Mouse (Mus musculus) CD8-positive naive resting alpha-beta T cell, adult 2 months (primary cell): ENCODE results near the gene Cstb.
"Not testable (repeated sequence)": the region's sequence is repeated elsewhere in the genome, so short reads cannot be mapped to it uniquely, and the experiment has no call there.

Experiments
- DNase-seq, 2 experiments: peaks; one replicate each; pipeline ENCODE4 v3.0.0; 2022; ENCODE audit warnings: low read depth in 2 of 2, low spot score in 2 of 2

Gene Cstb

DNA sequence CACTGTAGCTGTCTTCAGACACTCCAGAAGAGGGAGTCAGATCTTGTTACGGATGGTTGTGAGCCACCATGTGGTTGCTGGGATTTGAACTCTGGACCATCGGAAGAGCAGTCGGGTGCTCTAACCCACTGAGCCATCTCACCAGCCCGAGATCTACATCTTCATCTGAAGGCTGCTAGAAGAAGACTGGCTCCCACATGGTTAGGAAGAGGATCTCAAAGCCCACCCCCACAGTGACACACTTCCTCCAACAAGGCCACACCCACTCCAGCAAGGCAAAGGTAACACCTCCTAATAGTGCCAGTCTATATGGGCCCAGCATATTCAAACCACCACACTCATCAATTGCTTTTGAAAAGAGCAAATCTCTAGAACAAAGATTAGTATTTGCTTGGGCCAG lies 10.5 kb upstream of the Cstb start:
- not testable (repeated sequence) for DNase-seq

DNA sequence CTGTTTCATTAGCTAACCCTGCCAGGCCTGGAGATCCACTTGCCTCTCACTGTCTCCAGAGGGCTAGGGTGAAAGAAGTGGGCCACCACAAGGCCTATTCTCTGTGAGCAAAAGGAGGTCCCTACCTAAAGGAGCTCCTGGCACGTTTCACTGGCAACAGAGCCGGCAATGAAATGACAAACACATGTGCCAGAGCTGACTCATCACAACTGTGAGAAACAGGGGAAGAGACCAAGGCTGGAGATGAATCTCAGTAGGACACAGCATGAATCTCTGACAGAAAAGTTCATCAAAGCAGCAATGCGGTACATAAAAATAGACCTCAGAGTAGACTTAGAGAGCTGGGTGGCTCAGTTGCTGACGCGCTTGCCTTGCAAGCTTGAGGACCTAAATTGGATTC lies 7.6 kb upstream of the Cstb start:
- no peak for DNase-seq

DNA sequence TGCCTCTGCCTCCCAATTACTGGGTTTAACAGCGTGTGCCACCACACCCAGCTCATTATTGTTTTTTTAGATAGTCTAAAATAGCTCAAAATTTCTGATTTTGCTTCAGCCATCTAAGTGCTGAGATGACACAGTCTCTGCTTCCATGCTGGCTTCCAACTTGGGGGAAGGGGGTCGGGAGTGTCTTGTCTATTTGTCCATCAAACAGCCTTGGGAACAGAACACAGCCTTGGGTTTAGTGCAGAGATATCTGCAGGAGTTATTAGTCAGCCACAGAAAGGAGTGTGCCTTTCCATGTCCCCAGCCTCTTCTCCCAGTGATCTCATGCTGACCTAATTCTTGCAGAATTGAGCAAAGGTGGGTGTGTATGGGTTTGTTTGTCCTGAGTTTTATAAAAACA lies 6.7 kb upstream of the Cstb start:
- no peak for DNase-seq

DNA sequence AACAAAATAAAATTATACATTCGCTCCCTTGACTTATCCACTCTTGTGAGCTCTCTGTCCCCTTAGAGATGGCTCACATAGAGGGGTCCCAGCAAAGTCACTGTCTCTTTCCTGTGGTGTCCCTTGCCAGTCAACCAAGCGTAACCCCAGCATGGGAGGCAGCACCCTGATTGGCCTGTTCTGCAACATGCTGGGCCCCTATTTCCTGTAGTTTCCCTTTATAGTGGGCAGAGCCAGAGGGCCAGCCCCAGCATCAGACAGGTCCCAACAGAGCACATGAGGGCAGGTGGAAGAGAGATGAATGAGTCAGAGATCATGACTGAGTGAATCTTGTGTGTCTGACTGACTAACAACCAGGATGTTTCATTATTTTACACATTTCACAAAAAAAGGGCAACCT lies 4.5 kb upstream of the Cstb start:
- DNase-seq = no peak

DNA sequence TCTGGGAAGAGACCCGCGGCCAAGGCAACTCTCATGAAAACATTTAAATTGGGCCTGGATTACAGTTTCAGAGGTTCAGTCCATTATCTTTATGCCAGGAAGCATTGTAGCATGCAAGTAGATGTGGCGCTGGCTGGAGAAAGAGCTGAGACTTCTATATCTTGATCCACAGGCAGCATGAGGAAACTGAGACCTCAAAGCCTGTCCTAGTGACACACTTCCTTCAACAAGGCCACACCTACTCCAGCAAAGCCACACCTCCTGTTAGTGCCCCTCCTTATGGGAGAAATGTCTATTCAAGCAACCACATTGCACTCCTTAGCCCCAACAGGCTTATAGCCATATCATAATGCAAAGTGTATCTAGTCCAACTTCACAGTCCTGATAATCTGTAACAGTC lies 2.9 kb upstream of the Cstb start:
- no peak for DNase-seq

DNA sequence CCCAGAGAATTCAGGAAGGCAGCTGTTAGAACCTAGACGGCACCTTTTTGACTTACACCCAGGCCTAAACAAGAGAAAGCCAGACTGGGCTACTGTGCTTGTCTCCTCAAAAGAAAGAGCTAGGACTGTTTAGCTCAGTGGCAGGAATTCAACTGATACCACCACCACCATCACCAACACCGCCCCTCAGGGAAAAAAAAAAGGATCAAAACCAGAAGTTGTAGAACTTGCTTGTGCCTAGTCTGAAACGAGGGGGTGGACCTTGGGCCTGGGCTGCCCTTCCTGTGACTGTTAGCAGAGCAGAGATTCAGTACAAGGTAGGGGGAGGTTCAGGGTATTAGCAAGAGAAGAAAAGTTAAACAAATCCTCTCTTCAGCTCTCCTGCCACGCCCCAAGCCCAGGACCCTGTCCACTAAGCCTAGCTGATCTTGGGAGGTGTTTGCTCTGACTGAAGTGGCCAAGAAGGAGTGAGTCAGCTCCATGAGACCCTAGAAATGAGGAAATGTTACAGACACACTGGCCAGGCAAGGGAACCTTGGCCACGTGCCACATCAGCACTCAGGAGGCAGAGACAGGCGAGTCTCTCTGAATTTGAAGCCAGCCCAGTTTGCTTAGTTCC lies 757 bp downstream of the Cstb start:
- no peak for DNase-seq

DNA sequence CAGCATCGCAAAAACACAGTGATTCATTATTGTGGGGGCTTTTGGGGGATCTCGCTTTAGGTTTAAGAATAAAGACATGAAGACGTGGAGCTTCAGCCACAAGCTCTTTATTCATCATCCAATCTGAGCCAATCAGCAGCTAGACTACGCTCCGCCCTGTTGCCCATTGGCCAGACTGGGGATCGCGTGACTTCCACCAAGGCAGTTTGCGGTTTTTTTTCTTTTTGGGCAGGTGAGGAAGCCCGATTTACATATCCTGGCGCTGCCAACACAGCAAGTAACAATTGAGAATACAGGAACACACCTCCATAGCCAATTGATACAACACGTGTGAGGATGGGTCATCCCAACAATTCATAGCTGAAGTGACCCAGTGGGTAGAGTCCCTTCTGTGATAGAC lies 2.6 kb downstream of the Cstb start:
- DNase-seq = no peak

DNA sequence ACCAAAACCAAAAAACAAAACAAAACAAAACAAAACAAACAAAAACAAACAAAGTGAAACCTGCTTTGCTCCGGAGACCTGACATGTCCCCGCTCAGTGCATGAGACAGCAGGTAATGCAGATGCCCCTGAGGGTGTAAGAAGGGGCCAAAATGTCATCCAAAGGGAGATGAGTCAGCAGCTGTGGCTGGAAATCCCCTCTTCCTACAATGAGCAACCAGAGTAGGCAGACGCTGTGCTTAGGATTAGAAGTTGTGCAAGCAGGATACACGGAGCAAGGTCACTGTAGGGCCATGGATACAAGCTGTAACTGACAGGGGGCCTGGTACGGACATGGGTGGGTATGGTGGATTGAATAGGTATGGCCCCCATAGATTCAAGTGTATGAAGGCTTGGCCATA lies 3.7 kb downstream of the Cstb start:
- no peak for DNase-seq

DNA sequence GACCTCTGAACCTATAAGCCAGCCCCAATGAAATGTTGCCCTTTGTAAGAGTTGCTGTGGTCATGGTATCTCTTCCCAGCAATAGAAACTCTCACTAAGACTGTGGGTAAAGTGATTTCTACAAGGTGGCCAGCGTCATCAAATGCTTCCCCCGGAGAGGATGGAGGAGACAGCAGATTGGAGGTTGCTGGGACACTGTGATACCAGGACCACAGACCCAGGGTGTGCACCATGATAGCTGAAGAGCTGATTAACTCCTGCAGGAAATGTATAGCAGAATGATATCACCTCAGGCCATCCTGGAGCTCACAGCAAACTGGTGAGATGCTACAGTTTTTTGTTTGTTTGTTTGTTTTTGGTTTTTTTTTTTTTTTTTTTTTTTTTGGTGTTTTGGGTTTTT lies 4.3 kb downstream of the Cstb start:
- DNase-seq = no peak

DNA sequence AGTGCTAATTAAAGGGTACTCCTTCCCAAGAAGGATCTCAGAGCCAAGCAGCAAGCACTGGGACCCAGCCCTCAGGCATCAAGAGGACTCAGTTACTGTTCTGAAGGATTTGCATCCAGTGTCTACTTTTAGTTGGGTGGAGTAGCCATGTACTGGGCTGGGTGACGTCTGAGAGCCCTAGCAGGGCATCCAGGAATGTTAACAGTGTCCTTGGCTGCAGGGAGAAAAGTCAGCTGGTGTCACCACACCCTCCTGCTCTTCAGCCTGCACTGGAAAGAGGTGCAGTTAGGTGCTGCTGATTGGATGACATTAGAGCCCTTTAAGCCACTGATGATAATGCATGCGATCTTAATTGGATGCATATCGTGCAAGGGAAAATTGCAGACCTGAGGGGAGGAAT lies 7.4 kb downstream of the Cstb start:
- no peak for DNase-seq

DNA sequence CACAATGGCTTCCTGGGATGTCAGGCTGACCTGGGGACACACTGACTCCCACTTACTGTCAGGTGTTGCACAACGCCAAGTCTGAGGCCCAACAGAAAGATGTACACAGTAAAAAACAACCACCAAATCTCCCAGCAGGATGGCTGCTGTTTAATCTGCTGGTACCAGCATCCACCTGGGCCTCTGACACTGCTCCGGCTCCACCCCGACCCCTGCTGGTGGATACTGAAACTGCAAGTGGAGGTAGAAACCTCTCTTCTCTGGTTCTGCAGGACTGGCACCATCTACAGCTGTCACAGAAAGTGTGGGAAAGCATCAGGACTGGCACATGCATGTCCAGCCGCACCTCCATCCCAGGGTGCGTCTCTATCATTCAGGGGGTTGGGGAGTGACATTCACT lies 12.6 kb downstream of the Cstb start:
- DNase-seq = peak; percentile 79 to 87

DNA sequence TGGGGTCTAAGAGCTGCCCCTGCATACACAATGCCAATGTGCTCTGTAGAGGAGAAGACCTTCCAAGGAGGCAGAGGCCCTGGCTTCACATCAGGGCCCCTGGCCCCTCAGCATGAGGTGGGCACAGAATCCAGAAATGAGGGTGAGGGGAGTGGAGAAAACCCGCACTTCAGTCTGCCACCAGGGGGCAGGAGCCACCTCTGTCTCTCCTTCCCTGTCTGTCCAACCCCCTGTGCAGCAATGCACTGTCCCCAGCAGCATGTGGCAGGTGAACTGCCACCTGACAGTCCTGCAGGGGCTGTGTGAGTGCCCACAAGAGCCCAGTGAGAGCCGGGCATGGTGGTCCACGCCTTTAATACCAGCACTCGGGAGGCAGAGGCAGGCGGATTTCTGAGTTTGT lies 14.1 kb downstream of the Cstb start:
- no peak for DNase-seq

DNA sequence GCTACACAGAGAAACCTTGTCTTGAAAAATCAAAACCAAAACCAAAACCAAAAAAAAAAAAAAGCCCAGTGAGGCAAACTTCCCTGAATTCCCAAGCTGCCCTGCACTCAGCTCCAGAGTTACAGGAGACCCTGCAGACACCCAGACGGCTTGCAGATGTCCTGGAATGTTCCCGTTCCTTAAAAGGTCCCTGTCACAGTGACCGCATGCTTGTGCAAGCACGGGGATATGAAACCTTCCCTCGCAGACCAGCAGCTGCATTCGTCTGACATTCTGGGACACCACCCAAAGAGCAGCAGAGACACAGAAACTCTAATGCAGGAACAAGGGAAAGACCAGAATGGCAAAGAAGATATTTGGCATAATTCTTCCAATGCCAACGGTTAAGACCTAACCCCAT lies 14.5 kb downstream of the Cstb start:
- DNase-seq = no peak

DNA sequence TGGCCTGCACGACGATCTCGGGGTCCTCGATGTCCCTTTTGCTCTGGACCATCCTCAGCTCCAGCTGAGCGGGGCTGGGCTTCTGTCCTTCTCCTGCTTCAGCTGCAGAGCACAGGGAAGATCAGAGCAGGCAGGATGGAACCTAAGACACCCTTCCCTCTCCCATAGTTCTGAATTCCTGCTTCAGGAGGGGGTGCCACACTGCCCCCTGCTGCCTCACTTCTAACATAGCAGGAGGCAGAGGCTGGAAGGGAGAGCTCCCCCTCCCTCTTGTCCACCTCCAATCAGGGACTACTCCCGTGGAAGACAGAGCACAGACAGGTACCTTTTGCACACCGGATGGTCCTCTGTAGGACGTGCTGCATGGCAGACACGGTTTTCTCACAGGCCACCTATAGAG lies 15.3 kb downstream of the Cstb start:
- DNase-seq = no peak

DNA sequence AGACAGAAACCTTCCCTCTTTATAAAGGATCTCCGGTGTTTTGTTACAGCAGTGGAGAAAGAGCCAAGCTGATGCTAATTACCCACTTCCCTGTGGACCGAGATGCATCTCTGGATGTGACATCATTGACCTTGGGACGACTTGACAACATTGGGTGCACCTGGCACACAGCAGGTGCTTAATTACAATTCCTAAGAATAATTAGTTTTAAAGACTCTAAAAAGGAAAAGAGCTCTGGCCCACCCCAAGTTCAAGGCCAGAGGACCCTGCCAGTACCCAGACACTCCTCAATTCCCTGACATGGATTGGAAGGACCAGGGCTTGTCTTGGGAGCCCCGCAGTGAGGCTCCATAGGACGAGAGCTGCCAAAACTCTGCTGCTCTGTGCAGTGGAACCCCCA lies 16.1 kb downstream of the Cstb start:
- no peak for DNase-seq

DNA sequence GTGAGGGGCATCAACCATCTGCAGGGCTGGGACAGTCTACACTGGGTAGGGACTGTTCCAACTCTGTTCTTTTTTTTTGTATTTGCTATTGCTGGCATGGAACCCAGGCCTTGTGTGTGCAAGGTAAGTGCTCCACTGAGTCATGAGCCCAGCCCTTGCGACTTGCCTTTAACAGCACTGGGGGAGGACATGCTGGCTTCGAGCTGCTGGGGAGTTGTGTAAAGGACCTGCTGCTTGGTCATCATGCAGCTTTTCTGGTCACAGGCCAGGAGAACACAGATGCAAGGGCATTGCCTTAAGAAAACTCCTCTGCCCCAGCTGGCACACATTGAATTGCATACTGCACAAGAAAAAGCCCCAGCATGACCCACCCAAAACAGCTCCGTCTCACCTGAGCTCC lies 16.8 kb downstream of the Cstb start:
- DNase-seq = no peak

DNA sequence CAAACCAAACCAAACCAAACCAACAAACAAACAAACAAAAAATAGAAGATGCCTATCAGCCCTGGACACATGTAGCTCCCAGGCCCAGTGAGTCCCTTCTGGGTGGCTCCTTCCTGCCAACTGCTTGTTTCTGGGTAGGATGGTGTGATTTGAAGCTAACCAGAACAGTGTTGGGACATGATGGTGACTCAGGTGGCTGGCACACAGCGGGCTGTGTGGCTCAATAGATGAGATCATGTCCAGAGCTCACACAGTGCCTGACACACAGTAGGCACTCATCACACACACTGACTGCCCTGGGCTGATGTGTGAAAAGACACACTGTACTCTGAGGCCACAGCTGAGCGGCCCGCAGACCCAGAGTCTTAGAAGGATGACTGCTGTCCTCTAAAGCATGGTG lies 20.7 kb downstream of the Cstb start:
- DNase-seq = no peak

DNA sequence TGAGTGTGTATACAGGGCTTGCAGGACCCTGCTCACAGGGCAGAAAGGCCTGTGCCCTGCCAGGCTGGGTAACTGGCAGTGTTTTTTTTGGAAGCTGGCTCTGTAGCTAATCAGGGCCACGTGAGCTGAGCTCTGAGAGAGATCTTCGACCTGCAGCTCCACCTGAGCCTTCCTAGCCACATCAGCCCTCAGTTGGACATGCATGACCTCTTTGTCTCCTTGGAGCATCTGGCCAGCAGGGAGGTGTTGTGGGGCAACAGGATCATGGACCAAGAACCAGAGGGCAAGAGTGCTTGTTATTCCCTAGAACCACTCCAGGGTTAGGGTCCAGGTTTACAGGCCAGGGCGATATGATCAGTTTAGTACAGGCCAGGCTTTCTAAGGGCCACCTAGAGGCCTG lies 21.9 kb downstream of the Cstb start:
- no peak for DNase-seq

DNA sequence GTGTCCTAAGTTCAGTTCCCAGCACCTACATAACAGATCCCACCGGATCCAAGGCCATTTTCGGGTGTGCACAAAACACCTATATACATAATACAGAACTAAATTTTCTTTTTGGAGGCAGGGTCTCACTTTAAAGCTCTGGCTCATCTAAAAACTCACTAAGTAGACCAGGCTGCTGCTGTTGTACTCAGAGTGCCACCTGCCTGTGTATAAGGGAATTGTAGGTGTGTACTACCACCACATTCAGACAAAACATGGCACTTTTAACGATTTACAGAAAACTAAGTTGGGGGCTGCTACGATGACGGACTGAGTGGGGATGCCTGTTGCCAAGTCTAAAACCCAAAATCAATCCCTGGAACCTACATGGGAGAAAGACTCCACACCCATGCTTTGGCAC lies 25.3 kb downstream of the Cstb start:
- DNase-seq = no peak

DNA sequence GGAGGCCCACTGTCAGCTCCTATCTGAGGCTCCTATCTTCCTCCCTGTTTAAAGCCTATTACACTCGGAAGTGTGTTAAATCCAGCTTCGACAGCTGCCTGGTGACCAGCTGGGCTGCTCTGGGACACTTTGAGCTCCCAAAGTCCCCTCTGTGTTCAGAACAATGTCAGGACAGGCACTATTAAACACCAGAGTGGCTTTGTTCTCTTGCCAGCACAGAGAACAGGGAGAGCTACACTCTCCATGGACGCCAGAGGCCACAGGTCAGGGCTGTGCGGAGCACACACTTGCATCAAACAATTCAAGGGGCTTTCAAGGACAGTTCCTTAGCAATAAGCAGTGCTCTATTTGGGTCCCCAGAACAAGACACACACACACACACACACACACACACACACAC lies 27.2 kb downstream of the Cstb start:
- DNase-seq = no peak

DNA sequence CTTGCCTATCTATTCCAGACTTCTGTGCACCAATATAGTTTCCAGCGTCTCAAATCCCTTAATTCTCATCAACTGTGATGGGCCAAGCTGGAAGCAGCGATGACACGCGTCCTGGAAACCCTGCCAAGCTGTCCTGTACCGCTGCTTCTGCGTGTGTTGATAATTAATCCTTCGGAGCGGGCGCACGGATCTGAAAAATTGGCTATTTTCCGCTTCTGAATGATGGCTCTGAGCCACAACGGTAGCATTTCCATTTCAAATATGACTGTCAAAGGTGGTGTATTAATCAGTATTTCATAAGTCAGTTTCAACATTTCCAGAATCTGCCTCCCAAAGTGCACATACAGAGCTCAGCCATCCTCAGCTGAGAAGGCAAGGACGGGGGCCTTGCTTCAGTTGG lies 31.2 kb downstream of the Cstb start:
- no peak for DNase-seq

DNA sequence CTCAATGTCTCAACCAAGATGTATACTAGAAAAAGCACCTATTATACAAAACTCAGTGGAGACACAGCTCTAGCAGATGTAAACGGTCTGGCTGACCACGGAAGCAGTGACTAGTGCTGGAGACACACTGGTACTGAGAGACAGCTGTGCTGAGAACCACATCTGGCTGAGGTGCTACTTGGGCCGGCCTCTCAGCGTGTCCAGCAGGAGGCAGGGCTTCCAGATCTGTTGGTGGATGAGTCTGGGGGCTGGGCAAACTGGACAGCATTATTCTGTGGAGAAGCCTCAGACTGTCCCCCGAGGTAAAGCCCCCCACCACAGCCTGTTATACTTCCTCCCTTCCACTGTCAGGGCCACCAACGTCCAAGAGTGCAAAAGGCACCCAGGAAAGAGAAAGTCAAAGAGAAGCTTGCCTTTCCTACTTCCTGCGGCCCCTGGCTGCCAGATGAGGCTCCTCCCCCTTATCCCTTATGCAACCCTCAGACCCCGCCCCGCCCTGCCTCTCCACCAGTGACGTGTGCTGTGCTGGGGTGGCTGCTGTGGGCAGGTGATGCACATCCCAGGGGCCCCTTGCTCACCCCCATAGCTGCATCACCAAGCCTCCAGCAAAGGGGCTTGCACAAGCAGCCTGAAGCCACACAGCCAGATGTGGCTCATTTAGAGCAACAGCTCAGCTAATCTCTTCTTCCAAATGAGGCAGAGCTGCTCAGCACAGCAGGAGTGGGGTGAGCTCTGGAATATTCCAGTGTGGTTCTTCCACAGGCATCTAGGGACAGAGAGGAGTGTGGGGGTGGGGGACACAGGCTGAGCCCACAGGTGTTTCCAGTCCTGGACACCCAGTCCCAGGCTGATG lies 32.3 kb downstream of the Cstb start:
- DNase-seq = peak; percentile 72 to 80
